Mouse (Mus musculus): ENCODE results near the gene Zfp764.
"Not testable (repeated sequence)": the region's sequence is repeated elsewhere in the genome, so short reads cannot be mapped to it uniquely, and the experiment has no call there.

The Zfp764 gene

GRCm38 (mm10) chr7:127391538-127391937 is 15.1 kb downstream of the Zfp764 start:
- no peak for DNase-seq (ENCODE audit: extremely low spot score, low read depth, low spot score)

DNA sequence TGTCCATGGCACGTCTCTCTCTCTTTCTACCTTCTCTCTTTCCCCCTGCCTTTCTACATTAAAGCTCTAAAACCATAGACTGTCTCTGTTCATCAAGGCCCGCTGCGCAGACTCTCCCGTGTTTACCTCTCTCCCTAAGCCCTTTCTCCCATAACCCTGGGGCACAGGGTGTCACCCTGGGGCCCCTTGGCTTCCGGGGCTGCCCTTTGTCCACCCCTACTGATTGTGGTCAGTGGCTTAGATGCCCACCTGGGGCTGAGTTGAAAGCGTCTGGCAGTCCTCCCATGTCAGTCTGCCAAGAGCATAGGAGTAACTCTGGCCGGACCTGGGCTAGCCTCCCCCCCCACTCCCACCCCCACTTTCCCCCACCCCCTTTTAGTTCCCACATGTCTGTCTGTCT is 16.3 kb downstream of the Zfp764 start:
- no peak for DNase-seq (ENCODE audit: extremely low spot score, low read depth, low spot score)

DNA sequence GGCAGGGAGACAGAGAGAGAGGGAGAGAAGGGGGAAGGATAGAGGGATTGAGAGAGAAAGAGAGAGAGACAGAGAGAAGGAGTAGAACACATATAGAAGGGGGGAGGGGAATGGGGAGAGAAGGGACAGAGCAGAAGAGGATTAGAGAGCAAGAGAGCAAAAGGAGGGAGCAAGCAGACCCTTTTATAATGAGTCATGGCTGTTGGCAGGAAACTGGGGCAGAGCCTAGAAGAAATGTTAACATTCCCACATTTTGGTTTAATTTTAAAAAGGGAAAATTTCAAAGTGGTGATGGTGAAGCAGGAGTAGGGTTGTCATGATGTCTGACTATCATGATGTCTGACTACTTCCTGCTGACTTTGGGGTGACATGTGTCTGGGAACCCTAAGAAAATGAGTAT is 18.4 kb downstream of the Zfp764 start:
- not testable (repeated sequence) for DNase-seq (ENCODE audit: extremely low spot score, low read depth, low spot score)

DNA sequence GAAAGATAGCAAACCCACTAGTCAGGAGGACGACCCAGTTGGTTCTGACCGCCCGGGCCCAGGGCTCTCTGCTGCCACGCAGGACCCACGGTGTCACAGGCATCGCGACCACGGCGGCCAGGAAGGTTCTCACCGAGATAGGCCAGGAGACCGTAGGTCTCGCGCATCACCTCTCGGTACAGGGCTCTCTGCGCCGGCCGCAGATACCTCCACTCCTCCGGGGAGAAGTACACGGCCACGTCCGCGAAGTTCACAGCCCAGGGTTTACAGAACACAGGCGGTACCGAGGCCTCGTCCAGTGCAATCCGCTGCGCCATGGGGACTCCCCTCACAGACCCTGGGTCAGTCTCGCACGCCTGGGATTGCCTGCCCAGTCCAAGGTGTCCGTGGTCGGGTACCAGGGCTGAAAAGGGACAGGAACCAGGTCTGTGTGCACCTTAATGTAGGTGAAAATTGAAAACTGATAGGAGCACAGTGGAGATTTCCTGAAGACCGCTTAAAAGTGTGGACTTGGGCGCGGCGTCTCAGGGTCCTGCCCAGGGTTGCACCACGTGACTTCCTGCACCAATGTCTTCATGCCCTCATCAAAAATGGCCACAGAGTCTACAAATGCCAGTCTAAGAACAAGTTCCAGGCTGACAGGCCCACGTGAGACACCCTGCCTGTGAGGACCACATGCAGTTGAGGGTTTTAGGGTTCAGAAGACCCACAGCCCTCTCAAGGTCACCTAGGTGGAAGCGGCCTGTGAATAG is 19.8 kb downstream of the Zfp764 start, which contains the start of gene 9130019O22Rik:
TSS of gene 9130019O22Rik (minus strand) at position 526 of the 752 bp plus-strand sequence.
- DNase-seq (ENCODE audit: extremely low spot score, low read depth, low spot score) = no peak

- not testable (repeated sequence) for DNase-seq (ENCODE audit: extremely low spot score, low read depth, low spot score)
These were observed 21.1 kb downstream of the Zfp764 start for GRCm38 (mm10) chr7:127385560-127385959.

DNA sequence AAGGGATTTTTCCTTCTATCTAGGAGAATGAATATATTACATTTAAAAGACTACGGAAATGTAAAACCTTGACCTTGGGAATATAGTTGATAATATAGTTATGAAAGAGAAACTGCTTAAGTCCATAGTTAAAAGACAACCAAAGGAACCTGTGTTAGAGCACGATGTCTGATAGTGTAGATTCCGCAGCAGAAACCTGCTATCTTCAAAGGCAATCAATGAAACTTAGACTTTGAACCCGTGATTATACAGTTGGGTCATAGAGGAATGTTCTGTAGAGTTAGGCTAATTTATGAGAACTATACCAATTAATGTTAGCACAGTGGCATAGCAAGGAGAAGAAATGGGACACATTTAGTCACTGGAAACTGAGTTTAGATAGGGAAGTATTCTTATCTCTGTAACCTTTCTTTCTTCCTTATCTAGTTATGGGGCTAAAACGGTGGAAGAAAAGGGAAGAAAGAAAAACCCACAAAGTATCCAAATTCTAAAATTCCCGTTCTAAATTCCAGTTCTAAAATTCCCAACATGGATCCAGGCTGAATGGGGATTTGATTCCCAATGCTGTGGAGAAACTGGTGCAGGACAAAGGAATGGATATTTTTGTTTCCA is 28.2 kb downstream of the Zfp764 start:
- DNase-seq (ENCODE audit: extremely low spot score, low read depth, low spot score) = no peak

GRCm38 (mm10) chr7:127375271-127376245 is 31.1 kb downstream of the Zfp764 start, which contains the start of gene Zfp747:
Gene Zfp747 (minus strand): TSS chr7:127376050.
- peak; percentile 85 for DNase-seq (ENCODE audit: extremely low spot score, low read depth, low spot score)

DNA sequence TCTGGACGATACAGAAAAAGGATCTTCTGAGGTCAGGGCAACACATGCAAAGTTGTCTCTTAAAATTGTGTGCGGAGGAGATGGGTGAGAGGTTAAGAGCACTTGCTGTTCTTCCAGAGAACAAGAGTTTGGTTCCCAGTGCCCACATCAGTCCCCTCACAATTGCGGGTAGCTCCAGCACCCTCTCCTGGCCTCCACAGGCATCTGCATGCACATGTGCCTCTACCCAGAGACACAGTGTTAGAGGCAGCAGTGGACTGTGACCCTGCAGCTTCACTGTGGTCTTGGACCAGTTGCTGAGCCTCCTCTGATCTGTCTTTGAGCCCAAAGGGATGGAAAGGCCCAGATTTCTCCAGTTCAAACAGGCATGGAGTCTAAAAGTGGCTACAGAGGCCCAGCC is 34.8 kb downstream of the Zfp764 start:
- DNase-seq (ENCODE audit: extremely low spot score, low read depth, low spot score) = not testable (repeated sequence)

- no peak for DNase-seq (ENCODE audit: extremely low spot score, low read depth, low spot score)
These were observed 35.4 kb downstream of the Zfp764 start for GRCm38 (mm10) chr7:127371213-127371612.

DNA sequence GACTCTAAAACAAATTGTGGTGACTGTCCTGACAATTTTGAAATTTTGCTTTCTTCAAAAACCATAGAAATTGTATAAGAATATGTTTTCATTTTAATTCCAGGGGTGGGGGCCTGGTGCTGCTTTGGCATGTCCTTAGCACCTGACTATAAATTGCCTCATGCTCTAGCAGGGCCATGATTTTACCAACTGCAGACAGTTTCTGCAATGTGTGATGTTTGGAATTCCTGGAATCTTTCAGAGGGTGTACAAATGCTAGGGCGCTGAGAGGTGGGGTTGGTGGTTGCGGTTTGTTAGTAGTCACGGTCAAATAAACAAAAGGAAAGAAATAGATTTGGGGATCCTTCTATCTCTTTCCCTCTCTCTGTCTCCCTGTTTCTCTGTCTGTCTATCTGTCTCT is 40.4 kb downstream of the Zfp764 start:
- DNase-seq (ENCODE audit: extremely low spot score, low read depth, low spot score) = no peak

DNA sequence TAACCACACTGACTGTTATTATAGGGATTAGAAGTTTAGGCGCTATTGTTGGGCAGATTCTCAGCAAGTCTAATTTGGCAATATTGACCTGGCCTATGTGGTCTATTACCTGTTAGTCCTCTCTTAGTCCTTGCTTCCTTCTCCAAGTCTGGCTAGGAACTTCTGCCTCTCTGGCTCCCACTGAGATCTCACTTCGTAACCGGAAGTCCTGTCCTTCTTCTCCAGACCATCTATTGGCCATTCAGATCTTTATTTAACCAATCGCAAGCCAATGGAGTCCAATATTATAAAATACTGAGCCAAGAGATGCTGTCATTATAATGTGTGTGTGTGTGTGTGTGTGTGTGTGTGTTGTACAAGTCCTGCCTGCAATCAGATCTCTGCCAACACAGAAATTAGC is 42.5 kb downstream of the Zfp764 start:
- no peak for DNase-seq (ENCODE audit: extremely low spot score, low read depth, low spot score)

- DNase-seq (ENCODE audit: extremely low spot score, low read depth, low spot score) = no peak
These were observed 43.1 kb downstream of the Zfp764 start for GRCm38 (mm10) chr7:127363475-127363921.

- DNase-seq (ENCODE audit: extremely low spot score, low read depth, low spot score) = not testable (repeated sequence)
These were observed 44.2 kb downstream of the Zfp764 start for GRCm38 (mm10) chr7:127362418-127362817.

GRCm38 (mm10) chr7:127361449-127361848 is 45.2 kb downstream of the Zfp764 start:
- no peak for DNase-seq (ENCODE audit: extremely low spot score, low read depth, low spot score)

GRCm38 (mm10) chr7:127360265-127360664 is 46.4 kb downstream of the Zfp764 start:
- DNase-seq (ENCODE audit: extremely low spot score, low read depth, low spot score) = no peak

DNA sequence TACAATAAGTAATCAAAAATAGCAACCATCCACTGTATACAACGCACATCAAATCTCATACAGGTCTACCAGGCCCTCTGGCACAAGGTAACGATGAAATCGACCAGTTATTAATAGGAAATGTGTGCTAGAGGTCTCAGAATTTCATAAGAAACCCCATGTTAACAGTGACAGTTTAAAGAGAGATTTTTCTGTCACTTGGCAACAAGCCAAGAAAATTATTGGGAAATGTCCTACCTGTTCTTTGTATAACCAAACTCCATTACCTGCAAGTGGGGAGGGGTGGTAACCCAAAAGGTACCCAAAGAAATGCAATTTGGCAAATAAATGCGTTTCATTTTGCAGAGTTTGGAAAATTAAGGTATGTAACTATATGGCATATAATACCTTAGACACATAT is 48.1 kb downstream of the Zfp764 start:
- DNase-seq (ENCODE audit: extremely low spot score, low read depth, low spot score) = no peak

DNA sequence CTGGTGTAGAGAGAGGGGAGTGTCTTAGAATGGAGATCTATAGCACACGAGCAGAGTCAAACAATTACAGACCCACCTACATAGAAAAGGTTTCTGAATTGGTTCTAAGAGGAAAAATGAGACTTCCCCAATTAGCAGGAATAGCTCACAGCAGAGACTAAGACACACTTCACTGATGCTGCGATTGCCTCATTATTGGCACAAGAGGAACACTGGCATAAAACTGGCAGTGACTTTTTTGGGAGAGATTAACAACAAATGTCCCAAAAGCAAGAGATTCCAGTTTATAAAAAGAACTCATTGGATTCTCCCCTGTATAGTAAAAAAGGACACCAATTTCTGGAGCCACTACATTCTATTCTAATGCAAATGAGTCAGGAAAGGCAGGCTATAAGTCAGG is 48.8 kb downstream of the Zfp764 start:
- DNase-seq (ENCODE audit: extremely low spot score, low read depth, low spot score) = no peak

GRCm38 (mm10) chr7:127355796-127356195 is 50.8 kb downstream of the Zfp764 start:
- no peak for DNase-seq (ENCODE audit: extremely low spot score, low read depth, low spot score)

All from hindlimb bud, embryonic 11.5 days (tissue).